Mouse (Mus musculus): ENCODE results near the gene Inhbc.

Inhbc gene

GRCm38 (mm10) chr10:127351285-127351595, 19.0 kb downstream of the Inhbc start:
- DNase-seq: no peak

GRCm38 (mm10) chr10:127350594-127351284, 19.5 kb downstream of the Inhbc start:
- peak; percentile 84 for DNase-seq

GRCm38 (mm10) chr10:127349810-127350209, 20.4 kb downstream of the Inhbc start:
- DNase-seq: no peak

GRCm38 (mm10) chr10:127348957-127349356, 21.3 kb downstream of the Inhbc start:
- DNase-seq: no peak

- no peak for DNase-seq
Observed at GRCm38 (mm10) chr10:127346173-127346572, 24.1 kb downstream of the Inhbc start.

- no peak for DNase-seq
Observed at GRCm38 (mm10) chr10:127343029-127343428, 27.2 kb downstream of the Inhbc start.

- peak; percentile 81 for DNase-seq
Observed at GRCm38 (mm10) chr10:127341891-127342639, 28.2 kb downstream of the Inhbc start, which contains the start of gene Gli1. Gli1 (minus strand) TSS chr10:127341974.

- DNase-seq: no peak
Observed at GRCm38 (mm10) chr10:127341360-127341690, 28.9 kb downstream of the Inhbc start.

GRCm38 (mm10) chr10:127340577-127341359, 29.5 kb downstream of the Inhbc start:
- DNase-seq: no peak

GRCm38 (mm10) chr10:127339683-127340576, 30.3 kb downstream of the Inhbc start:
- peak; percentile 72 for DNase-seq

- peak; percentile 92 for DNase-seq
Observed at GRCm38 (mm10) chr10:127338930-127339682, 31.1 kb downstream of the Inhbc start.

- DNase-seq: no peak
Observed at GRCm38 (mm10) chr10:127337536-127338099, 32.6 kb downstream of the Inhbc start.

GRCm38 (mm10) chr10:127336952-127337351, 33.3 kb downstream of the Inhbc start:
- DNase-seq: no peak

- no peak for DNase-seq
Observed at GRCm38 (mm10) chr10:127335271-127335670, 35.0 kb downstream of the Inhbc start.

GRCm38 (mm10) chr10:127333152-127333551, 37.1 kb downstream of the Inhbc start:
- no peak for DNase-seq

- DNase-seq: no peak
Observed at GRCm38 (mm10) chr10:127332211-127332874, 37.9 kb downstream of the Inhbc start.

GRCm38 (mm10) chr10:127330212-127330611, 40.0 kb downstream of the Inhbc start:
- DNase-seq: no peak

GRCm38 (mm10) chr10:127327461-127328145, 42.6 kb downstream of the Inhbc start:
- DNase-seq: peak; percentile 29

GRCm38 (mm10) chr10:127326828-127327227, 43.4 kb downstream of the Inhbc start:
- peak; percentile 28 for DNase-seq

All from kidney, postnatal 14 days (tissue).